Mouse (Mus musculus) right cerebral cortex, postnatal 14 days (tissue): ENCODE results near the gene Alg12.

Experiments used
- DNase-seq: peaks from one replicate; pipeline ENCODE4 v3.0.0; 2022

Alg12 gene

DNA sequence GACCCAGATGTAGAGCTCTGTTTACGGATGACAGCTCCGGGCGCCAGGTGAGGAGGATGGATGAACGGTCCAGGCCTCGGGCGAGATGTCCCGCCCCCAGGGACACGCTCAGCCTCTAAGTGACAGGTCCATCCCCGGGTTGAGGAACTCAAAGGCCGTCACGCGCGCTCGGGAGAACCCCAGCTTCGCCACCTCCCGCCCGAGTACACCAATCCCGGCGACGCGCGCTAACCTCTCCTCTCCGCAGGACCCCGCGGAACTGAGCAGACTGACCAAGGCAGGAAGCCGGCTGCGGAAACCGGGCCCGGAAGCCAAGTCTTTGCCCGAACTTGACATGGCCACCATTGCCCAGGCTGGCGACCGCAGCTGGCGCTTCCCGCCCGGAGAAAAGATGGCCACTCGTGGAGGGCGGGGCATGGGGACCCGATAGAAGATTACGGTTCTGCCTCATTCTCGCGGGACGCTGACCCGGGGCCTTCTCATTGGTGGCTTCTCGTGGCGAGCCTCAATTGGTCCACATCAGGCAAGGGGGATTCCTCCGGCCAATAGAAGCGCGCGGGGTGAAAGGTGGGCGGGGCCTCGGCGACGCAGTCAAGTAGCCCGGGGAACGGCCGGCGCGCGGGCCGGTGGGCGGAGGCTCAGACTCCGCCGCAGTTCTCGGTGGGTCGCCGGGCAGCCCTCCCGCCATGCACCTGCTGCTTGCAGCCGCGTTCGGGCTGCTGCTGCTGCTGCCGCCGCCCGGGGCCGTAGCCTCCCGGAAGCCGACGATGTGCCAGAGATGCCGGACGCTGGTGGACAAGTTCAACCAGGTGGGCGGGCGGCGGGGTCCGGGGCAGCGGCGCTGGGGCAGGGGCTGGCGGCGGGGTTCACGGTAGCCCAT lies at the start of gene Alg12, which contains the start of gene Creld2:
Gene Alg12, minus strand, starts transcription at position 293 of the 880 bp plus-strand sequence.
Gene Creld2, plus strand, starts transcription at position 621 of the 880 bp plus-strand sequence.
- DNase-seq, result peak; percentile 99

DNA sequence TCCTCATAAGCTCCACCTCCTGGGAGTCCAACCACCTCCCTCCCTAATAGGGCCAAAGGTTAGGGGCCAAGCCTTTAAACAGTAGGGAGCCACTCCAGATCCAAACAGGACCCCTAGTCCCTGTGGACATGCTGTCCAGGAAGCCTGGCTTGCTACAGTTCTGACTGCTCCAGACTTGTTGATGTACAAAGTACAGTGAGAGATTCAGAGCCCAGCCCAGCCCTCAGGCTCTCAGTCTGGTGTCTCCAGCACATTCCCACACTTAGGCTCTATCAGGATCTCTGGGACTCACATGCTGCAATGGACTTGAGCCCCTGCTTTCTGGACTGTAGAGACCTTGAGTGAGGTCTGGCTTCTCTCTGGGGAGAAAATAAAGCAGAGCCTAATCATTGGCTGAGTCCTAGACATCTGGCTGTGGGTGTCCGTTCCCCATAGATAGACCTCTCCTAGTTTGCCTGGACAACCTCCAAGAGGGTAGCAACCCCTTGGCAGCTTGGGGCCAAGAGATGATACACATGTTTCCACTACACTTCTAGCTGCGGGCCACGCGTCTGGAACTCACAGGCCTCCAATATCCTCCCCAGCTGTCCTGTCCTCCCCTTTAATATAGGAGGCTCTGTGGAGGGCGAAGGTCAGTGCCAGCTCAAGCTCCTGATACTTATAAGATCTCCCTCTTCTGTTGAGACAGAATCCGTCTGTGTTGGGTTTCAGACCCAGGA lies 49.1 kb upstream of the Alg12 start:
- DNase-seq, result no peak

DNA sequence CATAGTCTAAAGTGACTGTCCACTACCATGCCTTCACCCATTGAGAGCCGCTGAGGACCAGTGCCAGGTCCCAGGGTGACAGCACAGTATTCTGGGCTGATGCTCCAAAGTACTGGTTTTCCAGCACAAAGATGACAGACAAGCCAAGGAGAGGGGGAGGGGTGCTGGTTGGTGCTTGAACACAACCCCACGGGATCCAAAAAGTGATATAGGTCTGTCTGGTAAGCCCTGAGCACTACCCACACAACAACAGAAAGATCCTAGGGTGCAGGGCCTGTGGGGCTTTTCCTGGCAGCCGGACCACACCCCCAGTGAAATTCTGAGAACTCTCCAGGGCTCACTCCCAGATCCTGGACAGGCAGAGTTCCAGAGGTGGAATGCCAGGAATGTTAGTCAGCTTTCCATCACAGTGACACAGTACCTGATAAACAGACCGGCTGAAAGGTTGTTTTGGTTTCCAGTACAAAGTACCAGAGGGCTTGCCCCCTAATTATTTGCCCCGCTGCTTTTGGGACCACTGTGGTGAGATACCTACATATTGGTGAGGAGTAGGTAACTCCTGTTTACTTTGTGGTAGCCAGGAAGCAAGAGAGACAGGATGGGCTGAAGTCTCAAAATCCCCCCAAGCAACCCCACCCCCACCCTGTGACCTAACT lies 48.4 kb upstream of the Alg12 start:
- no peak for DNase-seq

DNA sequence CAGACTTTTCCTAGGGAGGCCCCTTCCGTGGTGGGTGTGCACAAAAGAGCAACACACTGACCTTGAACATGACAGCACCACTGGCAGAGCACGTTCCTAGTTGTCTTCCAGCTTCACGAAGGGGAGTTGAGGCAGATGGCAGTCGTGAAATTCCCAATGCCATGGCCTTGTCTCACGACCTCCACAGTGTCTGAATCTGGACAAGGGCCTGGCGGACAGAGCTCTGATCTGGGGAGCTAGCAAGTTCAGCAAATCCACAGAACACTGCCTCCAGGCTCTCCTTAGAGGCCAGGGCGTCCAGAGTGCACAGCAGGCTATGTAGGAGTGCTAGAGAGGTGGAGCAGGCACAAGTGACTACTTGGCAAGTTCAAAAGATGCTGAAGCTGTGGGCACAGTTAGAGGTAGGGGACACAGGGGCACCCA lies 47.8 kb upstream of the Alg12 start:
- no peak for DNase-seq

DNA sequence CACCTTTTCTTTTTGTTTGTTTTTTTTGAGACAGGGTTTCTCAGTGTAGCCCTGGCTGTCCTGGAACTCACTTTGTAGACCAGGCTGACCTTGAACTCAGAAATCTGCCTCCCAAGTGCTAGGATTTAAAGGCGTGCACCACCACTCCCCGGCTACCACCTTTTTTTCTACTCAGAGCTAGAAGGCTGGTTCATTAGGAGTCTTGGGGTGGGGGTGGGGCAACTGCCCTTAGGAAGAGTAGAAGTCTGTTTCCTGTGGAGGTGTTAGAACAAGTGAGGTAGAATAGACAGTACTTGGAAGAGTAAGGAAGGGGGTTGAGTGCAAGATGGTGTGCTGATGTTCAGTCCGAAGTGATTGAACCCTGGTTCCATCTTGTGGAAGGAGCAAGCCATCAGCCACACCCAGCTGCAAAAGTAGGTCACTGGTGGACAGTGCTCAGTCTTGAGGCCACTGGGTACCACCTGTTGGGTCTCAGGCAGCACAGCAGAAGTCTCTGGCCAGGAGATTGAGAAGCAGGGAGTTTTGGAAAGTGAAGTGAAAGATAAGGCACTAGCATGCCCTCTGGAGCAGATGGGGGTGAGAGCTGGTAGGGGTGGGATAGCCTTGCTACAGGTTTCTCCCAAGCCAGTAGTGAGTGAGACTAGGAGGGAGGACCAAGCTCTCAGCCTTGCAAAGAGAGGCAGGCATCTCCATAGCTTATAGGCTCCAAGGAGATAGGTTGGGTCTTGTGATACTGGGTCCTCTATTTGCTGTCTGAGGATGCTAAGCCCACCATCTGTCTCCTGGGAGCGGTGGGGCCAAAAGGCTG lies 47.0 kb upstream of the Alg12 start:
- no peak for DNase-seq

DNA sequence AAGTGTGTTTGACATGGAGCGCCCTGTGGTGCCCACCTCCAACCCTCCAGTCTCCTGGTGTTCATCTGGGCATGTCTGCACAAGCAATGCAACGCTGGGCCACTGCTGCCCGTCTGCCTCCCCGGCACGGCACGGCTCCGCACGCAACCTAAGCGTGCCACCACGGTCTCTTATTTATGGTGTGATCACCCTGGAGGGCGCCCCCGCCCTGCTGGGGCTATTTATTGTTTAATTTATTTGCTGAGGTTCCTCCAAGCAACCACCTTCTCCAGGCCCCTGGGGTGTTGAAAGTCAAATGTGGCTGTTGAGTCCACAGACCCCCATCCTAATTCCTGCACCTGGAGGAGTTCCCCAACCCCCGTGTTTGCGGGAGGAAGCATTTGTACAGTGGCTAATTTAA lies 45.9 kb upstream of the Alg12 start:
- no peak for DNase-seq

DNA sequence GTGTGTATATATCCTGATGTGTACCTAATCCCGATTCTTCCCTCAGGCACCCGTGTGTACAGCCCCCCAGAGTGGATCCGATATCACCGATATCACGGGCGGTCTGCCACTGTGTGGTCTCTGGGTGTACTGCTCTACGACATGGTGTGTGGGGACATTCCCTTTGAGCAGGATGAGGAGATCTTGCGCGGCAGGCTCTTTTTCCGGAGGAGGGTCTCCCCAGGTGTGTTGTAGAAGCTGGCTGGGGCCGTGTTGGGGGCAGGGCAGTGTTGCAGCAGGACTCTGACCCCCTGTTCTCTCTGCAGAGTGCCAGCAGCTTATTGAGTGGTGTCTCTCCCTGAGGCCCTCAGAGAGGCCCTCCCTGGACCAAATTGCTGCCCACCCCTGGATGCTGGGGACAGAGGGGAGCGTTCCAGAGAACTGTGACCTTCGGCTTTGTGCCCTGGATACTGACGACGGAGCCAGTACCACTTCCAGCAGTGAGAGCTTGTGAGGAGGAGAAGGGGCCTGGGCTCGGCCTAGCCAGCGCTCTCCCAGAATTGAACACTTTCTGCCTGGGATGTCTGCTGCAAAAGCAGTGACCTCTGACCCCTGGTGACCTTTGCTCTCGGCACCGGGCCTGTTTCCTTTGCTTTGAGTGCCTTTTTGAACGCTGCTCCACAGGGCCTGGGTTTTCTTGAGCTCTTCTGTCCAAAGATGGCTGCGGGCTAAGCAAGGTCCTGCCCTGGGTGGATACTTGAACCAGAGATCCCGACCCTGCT lies 45.3 kb upstream of the Alg12 start:
- no peak for DNase-seq

DNA sequence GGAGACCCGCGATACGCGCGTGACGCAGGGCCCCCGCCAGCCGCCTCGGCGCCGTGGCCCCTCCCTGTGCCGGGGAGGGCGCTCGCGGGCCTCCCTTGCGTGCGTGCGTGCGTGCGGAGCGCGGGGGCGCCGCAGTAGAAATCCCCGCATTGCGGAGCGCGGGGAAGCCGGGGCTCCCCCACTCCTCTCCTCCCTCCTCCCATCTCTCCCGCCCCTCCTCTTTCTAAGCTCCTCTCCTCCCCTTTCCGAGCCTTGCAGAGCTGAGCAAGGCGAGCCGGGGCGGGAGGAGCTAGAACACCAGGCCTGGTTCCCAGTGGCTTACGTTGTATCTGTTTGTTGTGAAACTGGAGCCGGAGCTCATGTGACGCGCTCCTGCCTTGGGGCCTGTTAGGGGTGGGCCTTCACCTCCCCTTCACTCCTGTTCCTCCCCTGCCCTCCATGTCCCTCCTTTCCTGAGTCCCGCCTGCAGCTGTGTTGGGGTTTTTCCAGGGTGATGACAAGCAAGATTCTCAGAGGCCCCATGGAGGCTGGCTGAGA lies 44.6 kb upstream of the Alg12 start:
- DNase-seq, result peak; percentile 79

DNA sequence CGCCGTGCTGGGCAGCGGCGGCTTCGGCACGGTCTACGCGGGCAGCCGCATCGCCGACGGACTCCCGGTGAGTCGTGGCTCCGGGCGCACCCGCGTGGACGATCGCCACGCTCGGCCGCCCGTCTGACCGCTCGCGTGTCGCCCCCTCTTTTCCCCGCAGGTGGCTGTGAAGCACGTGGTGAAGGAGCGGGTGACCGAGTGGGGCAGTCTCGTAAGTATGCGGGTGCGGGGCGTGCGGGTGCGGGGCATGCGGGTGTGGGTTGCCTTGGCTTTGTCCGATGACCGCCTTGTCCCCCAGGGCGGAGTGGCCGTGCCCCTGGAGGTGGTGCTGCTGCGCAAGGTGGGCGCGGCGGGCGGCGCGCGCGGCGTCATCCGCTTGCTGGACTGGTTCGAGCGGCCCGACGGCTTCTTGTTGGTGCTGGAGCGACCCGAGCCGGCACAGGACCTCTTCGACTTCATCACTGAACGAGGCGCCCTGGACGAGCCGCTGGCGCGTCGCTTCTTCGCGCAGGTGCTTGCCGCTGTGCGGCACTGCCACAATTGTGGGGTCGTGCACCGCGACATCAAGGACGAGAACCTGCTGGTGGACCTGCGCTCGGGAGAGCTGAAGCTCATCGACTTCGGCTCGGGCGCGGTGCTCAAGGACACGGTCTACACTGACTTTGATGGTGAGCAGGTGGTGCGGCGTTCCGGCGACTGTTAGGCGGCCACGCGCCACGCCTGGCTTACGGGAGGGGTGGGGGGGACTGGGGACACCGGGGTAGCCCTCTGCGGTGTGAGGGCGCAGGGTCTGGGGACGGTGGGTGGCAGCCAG lies 44.0 kb upstream of the Alg12 start:
- peak; percentile 62 for DNase-seq

DNA sequence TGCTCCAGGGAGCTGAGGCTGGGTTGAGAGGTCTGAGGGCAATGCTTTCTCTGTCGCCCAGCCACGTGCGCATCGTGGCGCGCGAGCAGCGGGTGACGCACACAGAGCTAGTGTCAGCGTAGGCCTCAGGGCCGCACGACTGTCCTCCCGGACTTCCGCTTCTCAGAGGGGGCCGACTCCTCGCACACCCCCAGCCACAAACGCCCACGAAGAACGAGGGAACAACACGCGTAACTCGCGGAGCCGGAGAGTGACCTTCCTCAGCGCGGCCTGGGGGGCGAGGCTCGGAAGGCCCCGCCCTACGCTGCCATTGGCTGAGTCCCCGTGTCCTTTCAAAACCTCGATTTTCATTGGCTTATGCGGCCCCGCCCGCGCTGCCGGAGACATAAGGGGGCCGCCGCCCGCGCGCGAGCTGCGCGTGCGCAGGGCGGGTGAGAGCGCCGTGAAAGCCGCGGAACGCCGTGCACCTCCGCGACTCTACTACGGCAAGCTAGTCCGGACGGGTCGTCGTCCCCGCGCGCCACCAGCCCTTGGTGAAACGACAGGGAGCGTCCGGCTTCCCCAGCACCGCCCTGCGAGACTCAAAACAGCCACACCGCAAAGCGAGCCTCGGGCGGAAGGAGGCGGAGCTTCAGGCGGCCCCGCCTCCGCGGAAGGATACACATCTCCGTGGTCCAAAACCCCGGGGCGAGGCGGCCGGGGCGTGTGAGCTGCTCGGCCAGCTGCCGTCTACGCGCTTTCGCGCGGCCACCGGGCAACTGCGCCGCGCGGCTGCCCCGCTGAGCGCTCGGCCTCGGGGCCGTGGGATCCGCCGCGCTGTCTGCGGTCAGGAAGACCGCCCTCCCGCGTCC lies 42.9 kb upstream of the Alg12 start, which contains the start of gene Pim3:
Gene Pim3, plus strand, starts transcription at position 415 of the 851 bp plus-strand sequence.
- peak; percentile 95 for DNase-seq

DNA sequence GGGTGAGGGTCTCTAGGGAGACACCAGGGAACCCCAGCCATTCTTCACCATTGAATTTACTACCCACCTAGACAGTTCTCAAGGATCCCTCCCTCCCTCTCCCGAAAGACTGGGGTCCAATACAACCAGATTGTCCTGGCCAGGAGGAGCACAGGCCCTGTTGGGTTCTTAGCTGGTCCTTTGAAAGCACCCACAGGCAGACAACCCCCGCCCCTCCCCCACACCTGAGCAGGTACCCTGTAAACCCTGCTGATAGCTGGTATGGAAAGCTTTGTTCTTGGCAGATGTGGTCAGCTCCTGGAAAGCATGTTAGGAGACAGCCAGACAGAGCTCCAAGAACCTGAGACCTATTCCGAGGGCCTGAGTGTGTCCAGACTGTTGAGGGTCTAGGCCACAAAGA lies 41.7 kb upstream of the Alg12 start:
- DNase-seq, result no peak

DNA sequence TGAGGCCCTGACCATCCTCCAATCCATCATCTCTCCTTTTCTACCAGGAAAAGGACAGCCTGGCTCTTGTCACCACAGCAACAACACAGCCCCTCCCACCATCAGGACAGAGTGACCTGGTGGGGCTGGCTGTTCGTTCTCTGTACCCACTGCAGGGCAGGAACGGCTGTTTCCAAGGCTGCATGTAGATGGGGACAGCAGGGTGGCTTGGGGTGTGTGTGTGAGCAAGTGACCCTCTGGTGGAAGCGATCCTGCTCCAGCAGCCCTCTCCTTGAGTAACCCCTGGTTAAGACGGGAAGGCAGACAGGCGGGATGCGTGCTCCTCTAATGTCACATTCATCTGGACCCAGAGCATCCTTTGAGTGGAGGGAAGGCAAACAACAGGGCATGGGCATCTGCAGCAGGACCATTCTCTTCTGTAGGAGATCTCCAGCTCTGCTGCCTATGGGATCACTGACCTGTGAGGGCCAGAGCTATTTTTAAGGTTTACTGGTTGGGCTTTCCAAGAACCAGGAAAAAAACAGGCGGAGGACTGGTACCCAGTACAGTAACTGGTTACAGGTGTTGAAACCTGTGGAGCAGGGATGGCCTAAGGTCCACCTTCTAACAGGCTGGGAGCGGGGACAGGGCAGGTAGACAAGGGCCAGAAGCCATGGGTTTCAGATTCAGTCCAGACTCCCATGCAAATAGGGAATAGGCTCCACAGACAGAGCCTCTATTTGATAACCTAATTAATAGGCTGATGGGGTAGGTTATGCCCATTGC lies 40.3 kb upstream of the Alg12 start:
- no peak for DNase-seq

DNA sequence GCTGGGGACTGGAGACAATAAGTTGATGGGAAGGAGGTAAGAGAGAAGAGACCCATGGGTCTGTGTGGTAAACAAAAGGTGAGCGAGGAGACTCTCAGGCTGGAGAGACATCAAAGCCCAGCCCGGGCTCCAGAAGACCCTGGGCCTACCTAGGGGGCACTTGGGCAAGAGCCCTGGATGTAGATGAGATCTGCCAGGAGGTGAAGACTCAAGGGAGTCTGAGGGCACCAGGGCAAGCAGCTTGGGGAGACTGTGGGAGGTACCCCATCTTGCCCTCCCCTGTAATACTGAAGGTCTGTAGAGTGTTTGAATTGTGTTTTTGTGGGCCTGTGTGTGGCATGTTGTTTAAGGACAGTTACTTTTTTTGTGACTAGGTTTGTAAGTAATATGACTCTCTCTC lies 39.6 kb upstream of the Alg12 start:
- DNase-seq, result no peak

DNA sequence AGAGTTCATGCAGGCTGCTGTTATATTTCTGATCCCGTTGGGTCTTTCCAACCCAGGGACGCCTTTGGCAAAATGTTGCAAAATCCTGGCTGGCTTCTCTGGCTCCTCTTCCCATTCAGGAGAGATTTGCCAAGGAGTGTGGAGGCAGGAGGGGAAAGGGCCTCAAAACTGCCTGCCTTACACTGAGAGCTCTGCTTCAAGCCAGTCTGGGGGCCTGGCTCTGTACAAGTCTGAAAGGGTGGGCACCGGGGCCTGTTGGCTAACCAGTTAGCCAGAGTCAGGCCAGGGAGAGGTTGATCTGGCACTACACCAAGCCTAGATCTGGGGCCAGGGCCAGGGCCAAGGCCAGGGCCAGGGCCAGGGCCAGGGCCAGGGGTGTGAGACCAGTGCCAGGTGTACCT lies 39.0 kb upstream of the Alg12 start:
- DNase-seq, result no peak

DNA sequence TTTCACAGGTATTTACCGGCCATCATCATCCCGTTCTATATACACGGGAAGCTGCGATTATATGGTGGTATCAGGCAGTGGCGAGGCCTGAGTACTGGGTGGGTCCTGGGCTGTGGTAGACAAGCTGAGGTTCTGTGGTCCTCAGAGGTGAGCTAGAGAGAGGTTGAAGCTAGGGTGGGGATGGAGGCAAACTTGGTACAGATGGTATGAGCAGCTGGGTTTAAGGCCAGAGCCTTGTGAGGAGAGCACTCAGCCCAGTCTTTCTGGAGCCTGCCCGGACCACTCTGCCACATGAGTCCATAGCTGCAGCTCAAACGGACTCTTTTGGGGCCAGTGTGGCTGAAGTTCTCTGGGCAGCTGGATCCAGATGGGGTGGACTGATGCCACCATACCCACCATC lies 38.2 kb upstream of the Alg12 start:
- DNase-seq, result no peak

DNA sequence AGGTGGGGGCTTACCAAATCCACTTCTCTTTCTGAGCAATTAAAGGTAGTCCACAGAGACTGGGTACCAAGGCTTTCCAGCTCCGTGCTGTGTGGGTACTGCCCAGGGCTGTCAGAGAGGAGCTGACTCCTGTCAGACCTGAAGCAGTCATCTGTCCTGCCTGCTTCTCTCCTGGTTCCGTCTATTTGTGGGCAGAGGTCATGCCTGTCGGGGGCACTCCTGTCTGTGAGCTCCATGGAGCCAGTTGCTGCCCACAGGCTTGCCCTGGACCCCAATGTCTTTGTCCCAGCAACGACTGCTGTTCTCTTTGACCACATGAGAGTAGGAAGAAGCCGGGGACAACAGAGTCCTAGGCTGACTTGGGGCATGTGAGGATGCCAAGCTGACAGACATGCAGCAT lies 37.5 kb upstream of the Alg12 start:
- no peak for DNase-seq

DNA sequence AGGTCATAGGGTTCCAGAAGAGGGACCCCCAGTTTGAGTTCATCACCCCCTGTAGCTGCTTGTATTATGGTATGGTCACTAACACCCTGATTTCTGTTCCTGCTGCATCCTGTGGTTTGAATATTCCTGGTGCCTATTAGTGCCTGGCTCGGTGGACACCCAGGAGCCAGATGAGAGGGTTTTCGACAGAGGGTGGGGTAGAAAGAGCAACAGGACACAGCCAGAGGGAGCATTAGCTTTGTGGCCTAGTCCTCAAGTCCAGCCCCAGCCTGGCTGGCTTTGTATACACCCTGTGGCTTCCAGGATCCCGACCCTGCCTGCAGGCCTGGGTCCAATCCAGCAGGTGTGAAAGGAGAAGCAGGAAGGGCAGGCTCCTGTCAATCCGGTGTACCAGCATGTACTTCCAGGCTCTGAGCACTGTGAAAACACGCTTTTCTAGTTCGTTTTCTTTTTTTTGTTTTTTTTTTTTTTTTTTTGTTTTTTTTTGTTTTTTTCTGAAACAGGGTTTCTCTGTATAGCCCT lies 36.8 kb upstream of the Alg12 start:
- no peak for DNase-seq

DNA sequence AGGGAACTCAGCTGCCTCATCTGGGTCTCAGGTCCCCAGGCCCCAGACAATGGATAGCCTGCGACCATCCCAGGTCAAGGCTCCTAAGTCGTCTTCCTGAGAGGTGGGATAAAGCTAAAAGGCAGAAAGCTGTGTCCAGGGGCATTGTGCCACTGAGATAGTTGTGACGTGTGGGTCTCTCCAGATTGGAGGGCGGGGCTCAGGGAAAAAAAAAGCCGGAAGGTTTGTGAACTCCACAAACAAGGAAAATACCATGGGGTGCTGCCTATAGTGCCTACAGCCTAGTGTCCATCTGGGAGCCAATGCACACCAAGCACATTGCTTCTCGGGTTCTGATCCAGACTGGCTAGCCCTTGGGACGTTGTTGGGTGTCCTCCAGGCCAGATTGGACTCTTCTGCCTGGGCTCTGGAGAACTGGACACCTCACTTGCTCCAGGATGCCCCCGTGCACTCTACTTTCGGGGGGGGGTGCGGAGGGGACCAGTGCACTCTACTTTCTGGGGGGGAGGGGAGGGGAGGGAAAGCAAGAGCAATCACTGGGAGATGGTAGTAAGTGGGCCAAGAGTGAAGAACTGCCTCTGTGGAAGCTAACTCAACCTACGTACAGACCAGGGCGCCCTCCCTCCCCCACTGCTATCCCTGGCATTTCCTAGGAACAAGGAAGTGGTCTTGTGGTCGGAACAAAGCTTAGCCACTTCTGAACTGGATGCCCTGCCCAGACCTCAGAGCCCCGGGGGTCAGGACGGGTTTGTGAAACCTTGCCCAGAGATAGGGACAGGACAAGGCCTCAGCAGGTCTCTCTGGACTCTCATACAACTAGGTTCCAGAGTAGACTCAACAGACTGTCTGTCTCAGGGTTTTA lies 36.1 kb upstream of the Alg12 start:
- DNase-seq, result no peak
